Mouse (Mus musculus) ES-E14 (cell line): Measurements from ENCODE around the gene Wdr74. TPM values are rescaled to one million over a fixed set of nuclear protein-coding genes. Genes with fewer than 3 reads are reported as not detected.
A peak's percentile ranks its signal among the peaks of the same experiment; 100 is the strongest.

Experiments
- DNase-seq: peaks from one replicate; pipeline ENCODE4 v3.0.0-alpha.2; 2013; ENCODE audit warnings: low read depth, low spot score
- H3K27ac ChIP-seq: 2 replicates; pipeline ENCODE4 v1.5.1; 2012; ENCODE audit warnings: low read depth, mild to moderate bottlenecking, low read length, moderate library complexity, mixed read lengths; ENCODE audit not compliant: poor library complexity, insufficient read depth, severe bottlenecking
- H3K36me3 ChIP-seq: 2 replicates; pipeline ENCODE4 v1.6.1; 2012; ENCODE audit warnings: mild to moderate bottlenecking, low read length, moderate library complexity, mixed read lengths; ENCODE audit not compliant: control insufficient read depth, poor library complexity, insufficient read depth, severe bottlenecking
- H3K4me1 ChIP-seq, 2 experiments: fragments of 150-350 bp in 1 of 2; sonication (generic) in 1 of 2; 2 replicates each; pipeline ENCODE4 v1.6.1; 2012; ENCODE audit warnings: low read length in 2 of 2, mild to moderate bottlenecking in 1 of 2, mixed read lengths in 1 of 2; ENCODE audit not compliant: control insufficient read depth in 2 of 2, insufficient read depth in 2 of 2, poor library complexity in 1 of 2
- H3K4me3 ChIP-seq, 2 experiments: fragments of 150-350 bp in 1 of 2; sonication (generic) in 1 of 2; 2 replicates each; pipeline ENCODE4 v1.5.1; 2012; ENCODE audit warnings: low read length in 2 of 2, low read depth in 1 of 2, mild to moderate bottlenecking in 1 of 2, mixed read lengths in 1 of 2; ENCODE audit not compliant: insufficient read depth in 1 of 2, poor library complexity in 1 of 2, severe bottlenecking in 1 of 2
- H3K9ac ChIP-seq: 2 replicates; pipeline ENCODE4 v1.6.1; 2012; ENCODE audit warnings: low read depth, mild to moderate bottlenecking, low read length, mixed read lengths; ENCODE audit not compliant: poor library complexity, insufficient read depth, severe bottlenecking
- H3K9me3 ChIP-seq: fragments of 150-350 bp; sonication (generic); 2 replicates; pipeline ENCODE4 v1.6.1; 2012; ENCODE audit warnings: low read depth, mild to moderate bottlenecking, low read length; ENCODE audit not compliant: control insufficient read depth, insufficient read depth
- CHD2 ChIP-seq: IDR thresholded peaks from 2 replicates; pipeline ENCODE4 v1.6.1; 2014; ENCODE audit warnings: mild to moderate bottlenecking, low read depth, low read length, inconsistent platforms
- HCFC1 ChIP-seq: IDR thresholded peaks from 2 replicates; pipeline ENCODE4 v1.6.1; 2012; ENCODE audit warnings: low read length, inconsistent platforms, borderline replicate concordance; ENCODE audit not compliant: insufficient read depth
- MAFK ChIP-seq: IDR thresholded peaks from 2 replicates; pipeline ENCODE4 v1.6.1; 2014; ENCODE audit warnings: mild to moderate bottlenecking, low read depth, low read length, inconsistent platforms; ENCODE audit not compliant: insufficient read depth
- ZC3H11A ChIP-seq: IDR thresholded peaks from 2 replicates; pipeline ENCODE4 v1.6.1; 2012; ENCODE audit warnings: low read depth, mild to moderate bottlenecking, inconsistent platforms, low read length, borderline replicate concordance
- ZNF384 ChIP-seq: IDR thresholded peaks from 2 replicates; pipeline ENCODE4 v1.6.1; 2012; ENCODE audit warnings: low read depth, low read length, inconsistent platforms
- in situ Hi-C, 2 experiments: fragments of 600-800 bp; cut with MboI; formaldehyde crosslinking; loops; one replicate each; pipeline ENCODE4 v1.15.1; 2025; ENCODE audit warnings: low sequenced_read_pairs in 2 of 2, inconsistent platforms in 1 of 2; ENCODE audit not compliant: unreplicated experiment in 2 of 2
- total RNA-seq: library from RNA; depleted of rRNA; stranded (reverse); fragments of 300-350 nt; gene quantifications from 2 replicates; pipeline ENCODE4 v1.2.3, GENCODE M21; 2012

The Wdr74 gene
- total RNA-seq, 1 experiment, result 173 TPM

GRCm38 (mm10) chr19:8706930-8707329, 28.7 kb upstream of the Wdr74 start:
- no peak for DNase-seq
- Histone ChIP-seq H3K4me3 (no peak overlapping the region), H3K9ac (no peak overlapping the region), H3K9me3 (no peaks in the 10 kb centered on the region), H3K36me3 (peaks cover 51% of the 10 kb centered on the region), H3K27ac (no peak overlapping the region; the same call in 1 of the 2 replicates), H3K4me1 (peaks cover 9 to 23% of the 10 kb centered on the region in 2 experiments)
- no peak for TF ChIP-seq MAFK
- no peak for TF ChIP-seq ZC3H11A
- no peak for TF ChIP-seq CHD2
- no peak for TF ChIP-seq ZNF384
- no peak for TF ChIP-seq HCFC1
- in situ Hi-C loops, result no loop called here

GRCm38 (mm10) chr19:8708954-8709353, 26.7 kb upstream of the Wdr74 start:
- in situ Hi-C loops, result no loop called here
- Histone ChIP-seq H3K36me3 (peaks cover 57% of the 10 kb centered on the region), H3K9ac (no peak overlapping the region), H3K4me3 (no peak overlapping the region), H3K27ac (no peak overlapping the region), H3K9me3 (no peaks in the 10 kb centered on the region), H3K4me1 (peaks cover 7 to 13% of the 10 kb centered on the region in 2 experiments; a peak in 2 of 4 replicates)
- no peak for DNase-seq
- TF ChIP-seq MAFK, result no peak
- no peak for TF ChIP-seq ZC3H11A
- TF ChIP-seq HCFC1, result no peak
- no peak for TF ChIP-seq ZNF384
- TF ChIP-seq CHD2, result no peak

- in situ Hi-C loops, result no loop called here
- Histone ChIP-seq H3K36me3 (peaks cover 57% of the 10 kb centered on the region), H3K9me3 (no peaks in the 10 kb centered on the region), H3K27ac (no peak overlapping the region; the same call in 1 of the 2 replicates), H3K9ac (no peak overlapping the region), H3K4me3 (no peak overlapping the region), H3K4me1 (peaks cover 7 to 10% of the 10 kb centered on the region in 2 experiments; a peak in 2 of 4 replicates)
- TF ChIP-seq ZC3H11A, result no peak
- TF ChIP-seq HCFC1, result no peak
- TF ChIP-seq MAFK, result no peak
- TF ChIP-seq CHD2, result no peak
- TF ChIP-seq ZNF384, result no peak
- DNase-seq, result no peak
Measured at GRCm38 (mm10) chr19:8710057-8710456, 25.6 kb upstream of the Wdr74 start.

DNA sequence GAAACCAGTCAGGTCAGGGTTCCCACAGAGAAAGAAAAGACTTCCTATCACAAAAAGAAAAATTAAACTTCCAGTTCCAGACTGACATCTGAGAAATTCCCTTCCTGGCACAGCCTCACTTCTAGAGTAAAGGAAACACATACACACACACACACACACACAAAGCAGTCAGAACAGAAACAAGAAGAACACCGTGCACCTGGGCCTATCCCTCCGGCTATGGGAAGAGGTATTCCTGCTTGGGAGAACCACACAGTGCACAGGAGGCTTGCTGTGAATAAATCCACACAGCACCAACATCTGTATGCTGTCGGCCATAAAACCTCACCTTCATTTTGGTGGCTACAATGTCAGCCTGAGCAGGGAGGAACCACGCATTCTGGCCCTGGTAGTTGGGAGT, 24.1 kb upstream of the Wdr74 start:
- in situ Hi-C loops, result no loop called here
- H3K27ac ChIP-seq, result peak overlapping the region; percentile 51; the same call in 1 of the 2 replicates
- H3K9ac ChIP-seq, result peak overlapping the region; percentile 95
- no peak for DNase-seq
- H3K36me3 ChIP-seq, result peaks cover 55% of the 10 kb centered on the region
- peak overlapping the region; percentile 92 to 98 for H3K4me3 ChIP-seq
- no peak for TF ChIP-seq MAFK
- peaks cover 7 to 10% of the 10 kb centered on the region in 2 experiments; a peak in 2 of 4 replicates for H3K4me1 ChIP-seq
- H3K9me3 ChIP-seq, result no peaks in the 10 kb centered on the region
